Mouse (Mus musculus): ENCODE measurements at regions not wholly inside any gene's neighbourhood (a gene's known extent, or its start where the extent isn't known, plus 50 kb on each side); places are given as distances from the start of the nearest gene placed in this dataset.

DNA sequence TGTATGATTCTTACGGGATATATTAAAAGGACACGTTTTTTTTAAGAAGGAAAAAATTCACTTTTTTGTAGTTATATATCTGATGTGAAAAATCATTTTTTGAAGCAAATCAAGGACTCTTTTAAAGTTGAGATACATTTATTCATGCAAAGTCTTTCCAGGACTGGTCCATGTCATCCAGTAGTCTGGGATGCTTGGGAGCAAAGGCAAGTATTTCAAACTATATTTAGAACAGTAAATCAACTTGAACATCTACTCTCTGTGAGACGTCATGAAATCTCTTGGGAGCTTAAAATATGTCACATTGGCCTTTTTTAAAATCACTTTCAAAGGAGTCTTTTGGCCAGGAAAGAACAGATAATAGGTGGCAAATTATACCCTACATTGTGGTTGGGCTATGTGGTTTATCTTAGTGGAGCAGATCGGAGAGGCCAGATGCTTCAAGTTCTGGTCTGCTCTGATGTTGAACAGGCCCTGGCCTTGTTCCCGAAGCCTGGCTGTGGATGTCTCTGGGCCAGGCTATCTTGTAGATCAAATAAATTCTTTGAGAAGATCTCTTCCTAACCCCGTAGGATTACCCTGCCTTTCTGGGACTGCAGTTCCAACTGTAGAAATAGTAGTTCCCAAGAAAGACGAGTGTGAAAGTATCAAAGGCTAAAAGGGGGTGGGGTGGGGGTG lies 936.8 kb upstream of the Lcorl start:
- no peak overlapping the region for H3K4me3 ChIP-seq (ENCODE audit: control insufficient read depth in 1 of 2, insufficient read depth in 1 of 2, low read depth in 1 of 2, low read length in 2 of 2)
- H3K4me2 ChIP-seq (ENCODE audit: low read length): no peak overlapping the region
- no peaks in the 10 kb centered on the region for H3K9me3 ChIP-seq (ENCODE audit: control insufficient read depth, low read length)
- no peak for ATAC-seq (ENCODE audit: insufficient number of reproducible peaks, insufficient read depth, low FRiP score, low read depth)
- WGBS: 38% methylated on average over 7 of the region's 7 CpGs
- no peak overlapping the region for H3K9ac ChIP-seq (ENCODE audit: low read length)
- no peak overlapping the region for H3K27ac ChIP-seq (replicated peaks in 1 of 2; ENCODE audit: control insufficient read depth in 1 of 2, insufficient read depth in 1 of 2, low read depth in 2 of 2, low read length in 2 of 2)
- H3K27me3 ChIP-seq (ENCODE audit: control insufficient read depth, insufficient read depth, low read length): no peaks in the 10 kb centered on the region
- peaks cover 2 to 10% of the 10 kb centered on the region in 2 experiments; a peak in 3 of 4 replicates for H3K4me1 ChIP-seq (ENCODE audit: control insufficient read depth in 2 of 2, insufficient read depth in 2 of 2, low read length in 2 of 2)
- no peaks in the 10 kb centered on the region for H3K36me3 ChIP-seq (ENCODE audit: control insufficient read depth, insufficient read depth, low read length)

DNA sequence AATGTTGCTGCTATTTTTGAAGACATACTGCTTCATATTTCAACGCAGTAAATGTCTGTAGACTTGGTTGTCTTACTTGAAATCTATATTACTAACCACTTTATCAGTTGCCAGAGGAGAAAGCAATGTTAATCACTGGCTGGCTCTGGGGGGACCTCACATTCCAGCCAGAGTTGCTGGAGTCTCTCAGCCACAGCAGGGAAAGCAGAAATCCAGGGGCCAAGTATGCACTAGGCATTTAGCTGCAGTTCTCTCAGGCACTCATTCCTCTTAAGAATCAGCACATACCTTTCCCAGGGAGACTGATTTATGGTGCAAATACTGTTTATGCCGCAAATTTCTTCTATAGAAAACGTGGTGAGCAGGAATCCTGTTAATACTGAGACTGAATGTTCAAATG lies 933.6 kb upstream of the Lcorl start:
- no peak overlapping the region for H3K9ac ChIP-seq (ENCODE audit: low read length)
- WGBS: 36% methylated on average over 3 of the region's 3 CpGs
- H3K27me3 ChIP-seq (ENCODE audit: control insufficient read depth, insufficient read depth, low read length): no peaks in the 10 kb centered on the region
- no peak for ATAC-seq (ENCODE audit: insufficient number of reproducible peaks, insufficient read depth, low FRiP score, low read depth)
- H3K36me3 ChIP-seq (ENCODE audit: control insufficient read depth, insufficient read depth, low read length): no peaks in the 10 kb centered on the region
- no peak overlapping the region for H3K4me2 ChIP-seq (ENCODE audit: low read length)
- peaks cover 2 to 10% of the 10 kb centered on the region in 2 experiments; a peak in 3 of 4 replicates for H3K4me1 ChIP-seq (ENCODE audit: control insufficient read depth in 2 of 2, insufficient read depth in 2 of 2, low read length in 2 of 2)
- peak overlapping the region; percentile 39 to 53; a peak in 3 of 4 replicates for H3K27ac ChIP-seq (replicated peaks in 1 of 2; ENCODE audit: control insufficient read depth in 1 of 2, insufficient read depth in 1 of 2, low read depth in 2 of 2, low read length in 2 of 2)
- H3K4me3 ChIP-seq (ENCODE audit: control insufficient read depth in 1 of 2, insufficient read depth in 1 of 2, low read depth in 1 of 2, low read length in 2 of 2): no peak overlapping the region
- H3K9me3 ChIP-seq (ENCODE audit: control insufficient read depth, low read length): no peaks in the 10 kb centered on the region

DNA sequence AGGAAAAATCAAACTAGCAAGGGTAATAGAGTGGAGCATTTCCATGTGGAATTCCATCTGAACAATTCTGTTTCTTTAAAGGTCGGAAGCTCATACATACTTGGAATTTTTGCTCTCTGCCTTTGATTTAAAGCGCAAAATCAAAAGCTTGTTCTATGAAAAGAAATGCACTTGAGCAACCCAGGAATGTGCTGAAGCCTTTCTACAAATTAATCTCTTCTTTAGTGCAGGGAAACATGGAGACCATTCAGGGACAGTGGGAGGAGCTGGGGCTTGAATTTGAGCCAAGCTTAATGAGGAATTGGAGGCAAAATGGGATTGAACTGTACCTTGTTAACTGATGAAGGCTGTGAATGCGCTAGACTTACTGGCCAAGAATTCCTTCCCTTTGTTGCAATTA lies 933.1 kb upstream of the Lcorl start:
- no peak for ATAC-seq (ENCODE audit: insufficient number of reproducible peaks, insufficient read depth, low FRiP score, low read depth)
- H3K27ac ChIP-seq (replicated peaks in 1 of 2; ENCODE audit: control insufficient read depth in 1 of 2, insufficient read depth in 1 of 2, low read depth in 2 of 2, low read length in 2 of 2): peak overlapping the region in 1 of 2 experiments; percentile 39; a peak in 1 of 4 replicates

DNA sequence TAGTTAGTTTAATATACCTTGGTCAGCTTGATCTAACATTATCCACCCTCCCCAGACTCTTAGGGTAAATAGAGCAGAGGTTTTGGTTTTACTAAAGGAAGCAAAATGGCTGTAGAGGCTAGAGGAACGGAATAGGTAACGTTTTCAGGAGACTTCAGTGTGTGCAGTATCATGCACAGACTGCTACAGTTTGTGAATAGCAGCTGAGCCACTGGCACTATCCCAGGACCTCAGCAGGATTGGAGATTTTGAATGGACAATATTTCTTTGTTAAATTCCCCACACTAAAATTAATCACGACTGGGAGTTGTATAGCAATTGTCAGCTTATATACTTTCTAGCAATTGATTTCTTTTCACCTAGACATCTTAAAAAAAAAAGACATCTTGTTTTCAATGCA lies 929.7 kb upstream of the Lcorl start:
- ATAC-seq (ENCODE audit: insufficient number of reproducible peaks, insufficient read depth, low FRiP score, low read depth): no peak
- Histone ChIP-seq H3K4me1 (ENCODE audit: control insufficient read depth in 2 of 2, insufficient read depth in 2 of 2, low read length in 2 of 2) (peaks cover 0 to 10% of the 10 kb centered on the region in 2 experiments; a peak in 2 of 4 replicates), H3K4me2 (ENCODE audit: low read length) (no peak overlapping the region), H3K4me3 (ENCODE audit: control insufficient read depth in 1 of 2, insufficient read depth in 1 of 2, low read depth in 1 of 2, low read length in 2 of 2) (no peak overlapping the region), H3K27ac (replicated peaks in 1 of 2; ENCODE audit: control insufficient read depth in 1 of 2, insufficient read depth in 1 of 2, low read depth in 2 of 2, low read length in 2 of 2) (no peak overlapping the region), H3K27me3 (ENCODE audit: control insufficient read depth, insufficient read depth, low read length) (no peaks in the 10 kb centered on the region), H3K9me3 (ENCODE audit: control insufficient read depth, low read length) (no peaks in the 10 kb centered on the region), H3K36me3 (ENCODE audit: control insufficient read depth, insufficient read depth, low read length) (no peaks in the 10 kb centered on the region), H3K9ac (ENCODE audit: low read length) (no peak overlapping the region)
- 75% methylated on average over 3 of the region's 3 CpGs for WGBS

More for the DNA sequence above, 933.1 kb upstream of the Lcorl start:
- no peaks in the 10 kb centered on the region for H3K27me3 ChIP-seq (ENCODE audit: control insufficient read depth, insufficient read depth, low read length)
- H3K36me3 ChIP-seq (ENCODE audit: control insufficient read depth, insufficient read depth, low read length): no peaks in the 10 kb centered on the region
- WGBS: 36% methylated on average over 3 of the region's 3 CpGs
- peaks cover 2 to 10% of the 10 kb centered on the region in 2 experiments; a peak in 3 of 4 replicates for H3K4me1 ChIP-seq (ENCODE audit: control insufficient read depth in 2 of 2, insufficient read depth in 2 of 2, low read length in 2 of 2)
- no peak overlapping the region for H3K4me3 ChIP-seq (ENCODE audit: control insufficient read depth in 1 of 2, insufficient read depth in 1 of 2, low read depth in 1 of 2, low read length in 2 of 2)
- no peaks in the 10 kb centered on the region for H3K9me3 ChIP-seq (ENCODE audit: control insufficient read depth, low read length)
- H3K9ac ChIP-seq (ENCODE audit: low read length): no peak overlapping the region
- H3K4me2 ChIP-seq (ENCODE audit: low read length): no peak overlapping the region

DNA sequence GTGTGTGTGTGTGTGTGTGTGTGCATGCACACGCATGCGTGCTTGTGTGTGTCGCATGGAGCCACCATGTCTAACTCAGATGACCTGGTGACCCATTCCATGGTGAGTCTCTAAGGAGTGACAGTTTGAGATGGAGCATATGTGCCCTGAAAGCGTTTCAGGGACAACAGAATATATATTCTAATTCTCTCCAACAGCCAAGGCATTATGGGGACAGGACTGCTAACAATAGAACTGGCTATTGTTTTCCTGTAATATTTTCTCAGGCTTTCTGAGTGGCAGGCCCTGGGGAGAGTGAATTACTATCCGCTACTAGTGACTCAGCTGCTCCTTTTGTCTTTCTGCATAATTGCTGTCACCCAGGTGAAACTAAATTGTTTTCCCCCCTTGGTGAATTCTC lies 898.7 kb upstream of the Lcorl start:
- Histone ChIP-seq H3K9me3 (ENCODE audit: control insufficient read depth, low read length) (no peaks in the 10 kb centered on the region), H3K4me2 (ENCODE audit: low read length) (no peak overlapping the region), H3K4me1 (ENCODE audit: control insufficient read depth in 2 of 2, insufficient read depth in 2 of 2, low read length in 2 of 2) (peaks cover 2 to 15% of the 10 kb centered on the region in 2 experiments; a peak in 3 of 4 replicates), H3K36me3 (ENCODE audit: control insufficient read depth, insufficient read depth, low read length) (no peaks in the 10 kb centered on the region), H3K9ac (ENCODE audit: low read length) (no peak overlapping the region), H3K4me3 (ENCODE audit: control insufficient read depth in 1 of 2, insufficient read depth in 1 of 2, low read depth in 1 of 2, low read length in 2 of 2) (no peak overlapping the region), H3K27ac (replicated peaks in 1 of 2; ENCODE audit: control insufficient read depth in 1 of 2, insufficient read depth in 1 of 2, low read depth in 2 of 2, low read length in 2 of 2) (peak overlapping the region in 1 of 2 experiments; percentile 35; a peak in 2 of 4 replicates), H3K27me3 (ENCODE audit: control insufficient read depth, insufficient read depth, low read length) (no peaks in the 10 kb centered on the region)
- WGBS: 70% methylated on average over 5 of the region's 5 CpGs
- ATAC-seq (ENCODE audit: insufficient number of reproducible peaks, insufficient read depth, low FRiP score, low read depth): no peak

DNA sequence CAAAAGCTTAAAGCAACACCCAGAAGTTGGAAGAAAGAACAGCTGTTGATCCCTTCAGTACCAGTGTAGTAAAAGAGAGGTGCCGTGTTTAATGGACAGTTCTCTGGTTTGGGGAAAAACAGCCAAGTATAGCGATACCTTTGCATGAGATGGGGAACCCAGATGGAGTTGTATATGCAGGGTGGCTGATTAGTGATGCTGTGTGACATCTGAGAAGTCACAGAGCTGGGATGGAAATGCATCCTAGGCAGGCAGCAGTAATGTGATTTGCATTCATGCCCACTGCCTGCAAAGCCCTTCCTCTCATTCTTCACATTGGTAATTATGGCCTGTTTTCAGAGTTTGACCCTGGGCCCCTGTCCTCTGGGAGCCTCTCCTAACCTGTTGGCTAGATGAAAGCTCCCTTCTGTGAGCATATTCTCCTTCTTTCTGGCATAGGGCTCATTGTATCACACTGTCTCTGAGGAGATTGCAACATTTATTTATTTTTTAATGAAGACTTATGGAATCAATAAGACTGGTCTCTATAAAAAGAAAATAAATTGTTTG lies 882.7 kb upstream of the Lcorl start:
- no peak overlapping the region for H3K4me2 ChIP-seq (ENCODE audit: low read length)
- no peaks in the 10 kb centered on the region for H3K4me1 ChIP-seq (ENCODE audit: control insufficient read depth in 2 of 2, insufficient read depth in 2 of 2, low read length in 2 of 2)
- no peak overlapping the region for H3K4me3 ChIP-seq (ENCODE audit: control insufficient read depth in 1 of 2, insufficient read depth in 1 of 2, low read depth in 1 of 2, low read length in 2 of 2)
- H3K9me3 ChIP-seq (ENCODE audit: control insufficient read depth, low read length): no peaks in the 10 kb centered on the region
- no peak overlapping the region for H3K9ac ChIP-seq (ENCODE audit: low read length)
- H3K27ac ChIP-seq (replicated peaks in 1 of 2; ENCODE audit: control insufficient read depth in 1 of 2, insufficient read depth in 1 of 2, low read depth in 2 of 2, low read length in 2 of 2): no peak overlapping the region
- ATAC-seq (ENCODE audit: insufficient number of reproducible peaks, insufficient read depth, low FRiP score, low read depth): no peak
- 85% methylated on average over 2 of the region's 2 CpGs for WGBS
- no peaks in the 10 kb centered on the region for H3K27me3 ChIP-seq (ENCODE audit: control insufficient read depth, insufficient read depth, low read length)
- H3K36me3 ChIP-seq (ENCODE audit: control insufficient read depth, insufficient read depth, low read length): no peaks in the 10 kb centered on the region

DNA sequence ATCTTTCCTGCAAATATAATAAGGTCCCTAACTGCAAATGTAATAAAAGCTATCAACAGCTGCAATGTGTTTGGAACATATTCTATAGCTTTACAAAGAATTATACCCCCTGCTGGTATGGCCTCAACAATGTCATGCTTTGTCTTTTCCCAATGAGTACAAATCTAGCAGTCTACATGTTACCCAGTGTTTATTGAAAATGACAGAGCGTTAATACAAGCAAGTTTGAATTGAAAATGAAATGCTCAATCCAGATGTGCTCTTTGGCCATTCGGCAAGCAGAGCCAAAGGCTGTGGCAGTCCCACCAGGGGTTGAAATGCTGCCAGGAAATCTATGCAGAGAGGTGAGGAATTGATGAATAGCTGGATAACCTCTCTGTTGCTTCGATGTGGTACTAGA lies 875.1 kb upstream of the Lcorl start:
- no peak for ATAC-seq (ENCODE audit: insufficient number of reproducible peaks, insufficient read depth, low FRiP score, low read depth)
- Histone ChIP-seq H3K9ac (ENCODE audit: low read length) (no peak overlapping the region), H3K4me1 (ENCODE audit: control insufficient read depth in 2 of 2, insufficient read depth in 2 of 2, low read length in 2 of 2) (no peaks in the 10 kb centered on the region), H3K4me2 (ENCODE audit: low read length) (no peak overlapping the region), H3K27ac (replicated peaks in 1 of 2; ENCODE audit: control insufficient read depth in 1 of 2, insufficient read depth in 1 of 2, low read depth in 2 of 2, low read length in 2 of 2) (no peak overlapping the region), H3K9me3 (ENCODE audit: control insufficient read depth, low read length) (no peaks in the 10 kb centered on the region), H3K36me3 (ENCODE audit: control insufficient read depth, insufficient read depth, low read length) (no peaks in the 10 kb centered on the region), H3K4me3 (ENCODE audit: control insufficient read depth in 1 of 2, insufficient read depth in 1 of 2, low read depth in 1 of 2, low read length in 2 of 2) (no peak overlapping the region), H3K27me3 (ENCODE audit: control insufficient read depth, insufficient read depth, low read length) (no peaks in the 10 kb centered on the region)
- 89% methylated on average over 3 of the region's 3 CpGs for WGBS

Data from heart, embryonic 14.5 days (tissue).